Mouse (Mus musculus) neural tube, embryonic 13.5 days (tissue): ENCODE measurements at regions not wholly inside any gene's neighbourhood (a gene's known extent, or its start where the extent isn't known, plus 50 kb on each side); places are given as distances from the start of the nearest gene placed in this dataset.
"Not testable (repeated sequence)": the region's sequence is repeated elsewhere in the genome, so short reads cannot be mapped to it uniquely, and the experiment has no call there.

Experiments used
- ATAC-seq: fragments of 200-750 bp; cut with Nextera tagmentation; 2 replicates; pipeline ENCODE4 v1.8.0; 2017; ENCODE audit warnings: low read depth, mild to moderate bottlenecking, moderate TSS enrichment, moderate library complexity
- H3K27ac ChIP-seq: fragments of 300-500 bp; sonication (generic); replicated peaks from 2 replicates; pipeline ENCODE4 v1.5.1; 2015; ENCODE audit warnings: moderate library complexity, mild to moderate bottlenecking, inconsistent platforms
- H3K27me3 ChIP-seq: fragments of 300-500 bp; sonication (generic); 2 replicates; pipeline ENCODE4 v1.6.1; 2015; ENCODE audit warnings: mild to moderate bottlenecking, inconsistent platforms
- H3K36me3 ChIP-seq: fragments of 300-500 bp; sonication (generic); 2 replicates; pipeline ENCODE4 v1.6.1; 2015; ENCODE audit warnings: mild to moderate bottlenecking, inconsistent platforms
- H3K4me1 ChIP-seq: fragments of 300-500 bp; sonication (generic); replicated peaks from 2 replicates; pipeline ENCODE4 v1.6.1; 2015; ENCODE audit warnings: inconsistent platforms
- H3K4me2 ChIP-seq: fragments of 300-500 bp; sonication (generic); 2 replicates; pipeline ENCODE4 v1.6.1; 2015; ENCODE audit warnings: inconsistent platforms, mild to moderate bottlenecking, moderate library complexity
- H3K4me3 ChIP-seq: fragments of 300-500 bp; sonication (generic); 2 replicates; pipeline ENCODE4 v1.5.1; 2015; ENCODE audit warnings: mild to moderate bottlenecking, inconsistent platforms
- H3K9ac ChIP-seq: fragments of 300-500 bp; sonication (generic); 2 replicates; pipeline ENCODE4 v1.6.1; 2015; ENCODE audit warnings: moderate library complexity, mild to moderate bottlenecking, inconsistent platforms
- H3K9me3 ChIP-seq: fragments of 300-500 bp; sonication (generic); 2 replicates; pipeline ENCODE4 v1.6.1; 2016; ENCODE audit warnings: inconsistent platforms
- WGBS: fragments of 180-500 bp; shearing (Covaris S2); methylation state at CpG from one replicate; pipeline ENCODE4 v1.1.7; 2015; 5-methylcytosine and 5-hydroxymethylcytosine counted together

DNA sequence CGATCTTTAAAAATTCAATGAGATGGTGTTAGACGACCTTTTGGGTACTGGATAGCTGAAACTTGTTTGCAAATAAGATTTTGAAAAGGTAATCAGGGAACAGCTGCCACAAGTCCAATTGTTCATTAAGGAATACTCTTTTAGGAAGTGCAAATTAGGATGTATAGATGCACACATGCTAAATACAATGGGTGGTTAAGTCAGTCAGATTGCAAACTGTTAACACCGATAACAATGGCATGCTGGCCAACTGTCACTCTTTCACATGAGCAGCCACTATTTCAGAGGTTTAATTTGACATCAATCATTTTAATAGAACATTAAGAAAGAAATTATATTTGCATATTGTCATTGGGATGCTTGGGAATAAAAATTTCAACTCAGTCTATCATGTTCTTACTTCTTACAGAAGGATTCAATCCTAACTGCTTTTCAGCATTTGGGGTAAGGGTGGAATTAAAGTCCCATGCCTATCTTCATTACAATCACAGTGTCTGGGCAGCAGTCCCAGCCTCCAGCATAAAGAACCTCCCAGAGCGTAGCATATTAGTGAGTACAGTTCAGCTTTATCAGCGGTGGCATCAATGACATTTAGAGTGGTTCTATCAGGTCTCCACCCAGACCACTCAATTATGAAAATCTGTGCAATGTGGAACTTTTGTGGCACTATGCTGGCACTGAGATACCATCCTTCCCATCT lies 385.8 kb upstream of the Slc39a10 start:
- Histone ChIP-seq H3K36me3 (no peaks in the 10 kb centered on the region), H3K9me3 (no peaks in the 10 kb centered on the region), H3K4me3 (no peak overlapping the region), H3K27ac (peak overlapping the region; percentile 81), H3K27me3 (no peaks in the 10 kb centered on the region), H3K4me2 (no peak overlapping the region), H3K4me1 (peaks cover 13% of the 10 kb centered on the region; the same call in 1 of the 2 replicates), H3K9ac (no peak overlapping the region)
- peak; percentile 73 for ATAC-seq
- WGBS, result 50% methylated on average over 5 of the region's 5 CpGs

DNA sequence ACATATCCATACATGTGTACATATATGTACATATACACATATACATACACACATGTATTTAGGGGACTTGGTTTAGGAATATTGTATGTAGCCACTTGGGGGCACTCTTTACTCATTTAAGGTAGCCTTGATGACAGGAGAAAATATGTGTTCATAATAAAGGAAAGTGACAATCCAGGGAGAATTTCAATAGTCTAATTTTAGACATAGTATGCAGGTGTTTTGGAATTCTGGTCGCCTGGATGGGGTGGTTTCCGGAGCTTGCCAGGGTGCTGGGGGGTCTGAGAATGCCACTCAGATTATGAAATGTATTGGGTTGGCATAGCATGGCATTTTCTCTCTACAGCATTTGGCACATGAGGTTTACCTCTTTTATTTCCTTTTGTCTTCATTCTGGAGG lies 385.2 kb upstream of the Slc39a10 start:
- ATAC-seq, result peak; percentile 88
- no peaks in the 10 kb centered on the region for H3K36me3 ChIP-seq
- H3K4me2 ChIP-seq, result no peak overlapping the region
- H3K4me1 ChIP-seq, result peaks cover 13% of the 10 kb centered on the region; the same call in 1 of the 2 replicates
- no peak overlapping the region for H3K4me3 ChIP-seq
- H3K27ac ChIP-seq, result peak overlapping the region; percentile 81
- H3K9me3 ChIP-seq, result no peaks in the 10 kb centered on the region
- 7% methylated on average over 2 of the region's 2 CpGs for WGBS
- H3K9ac ChIP-seq, result no peak overlapping the region
- no peaks in the 10 kb centered on the region for H3K27me3 ChIP-seq

GRCm38 (mm10) chr1:47272131-47272530 lies 379.5 kb upstream of the Slc39a10 start:
- Histone ChIP-seq H3K36me3 (no peaks in the 10 kb centered on the region), H3K4me2 (no peak overlapping the region), H3K9me3 (no peaks in the 10 kb centered on the region), H3K27ac (peak overlapping the region; percentile 28; the same call in 1 of the 2 replicates), H3K27me3 (no peaks in the 10 kb centered on the region), H3K9ac (no peak overlapping the region), H3K4me3 (no peak overlapping the region), H3K4me1 (no peaks in the 10 kb centered on the region)
- ATAC-seq, result peak; percentile 83

- 63% methylated on average over 1 of the region's 1 CpGs for WGBS
- Histone ChIP-seq H3K4me3 (no peak overlapping the region), H3K4me1 (no peaks in the 10 kb centered on the region), H3K4me2 (no peak overlapping the region), H3K36me3 (no peaks in the 10 kb centered on the region), H3K27me3 (no peaks in the 10 kb centered on the region), H3K9me3 (no peaks in the 10 kb centered on the region), H3K9ac (no peak overlapping the region), H3K27ac (no peak overlapping the region)
- ATAC-seq, result no peak
These were observed 371.0 kb upstream of the Slc39a10 start for GRCm38 (mm10) chr1:47263611-47264010.

GRCm38 (mm10) chr1:47261505-47262130 lies 369.0 kb upstream of the Slc39a10 start:
- no peak overlapping the region for H3K4me2 ChIP-seq
- H3K27ac ChIP-seq, result no peak overlapping the region
- H3K4me3 ChIP-seq, result no peak overlapping the region
- no peaks in the 10 kb centered on the region for H3K4me1 ChIP-seq
- no peaks in the 10 kb centered on the region for H3K36me3 ChIP-seq
- no peaks in the 10 kb centered on the region for H3K9me3 ChIP-seq
- no peak overlapping the region for H3K9ac ChIP-seq
- no peak for ATAC-seq
- 85% methylated on average over 3 of the region's 3 CpGs for WGBS
- H3K27me3 ChIP-seq, result no peaks in the 10 kb centered on the region

GRCm38 (mm10) chr1:47250706-47251105 lies 358.1 kb upstream of the Slc39a10 start:
- not testable (repeated sequence) for H3K27me3 ChIP-seq, H3K36me3 ChIP-seq, H3K4me1 ChIP-seq, H3K4me2 ChIP-seq, H3K27ac ChIP-seq, ATAC-seq, H3K9me3 ChIP-seq, H3K9ac ChIP-seq, H3K4me3 ChIP-seq
- WGBS, result 90% methylated on average over 11 of the region's 13 CpGs

- Histone ChIP-seq H3K27ac (no peak overlapping the region), H3K36me3 (no peaks in the 10 kb centered on the region), H3K27me3 (no peaks in the 10 kb centered on the region), H3K4me3 (no peak overlapping the region), H3K4me2 (no peak overlapping the region), H3K9ac (no peak overlapping the region), H3K9me3 (no peaks in the 10 kb centered on the region), H3K4me1 (no peaks in the 10 kb centered on the region)
- 72% methylated on average over 2 of the region's 2 CpGs for WGBS
- ATAC-seq, result no peak
These were observed 324.4 kb upstream of the Slc39a10 start for GRCm38 (mm10) chr1:47217088-47217487.

DNA sequence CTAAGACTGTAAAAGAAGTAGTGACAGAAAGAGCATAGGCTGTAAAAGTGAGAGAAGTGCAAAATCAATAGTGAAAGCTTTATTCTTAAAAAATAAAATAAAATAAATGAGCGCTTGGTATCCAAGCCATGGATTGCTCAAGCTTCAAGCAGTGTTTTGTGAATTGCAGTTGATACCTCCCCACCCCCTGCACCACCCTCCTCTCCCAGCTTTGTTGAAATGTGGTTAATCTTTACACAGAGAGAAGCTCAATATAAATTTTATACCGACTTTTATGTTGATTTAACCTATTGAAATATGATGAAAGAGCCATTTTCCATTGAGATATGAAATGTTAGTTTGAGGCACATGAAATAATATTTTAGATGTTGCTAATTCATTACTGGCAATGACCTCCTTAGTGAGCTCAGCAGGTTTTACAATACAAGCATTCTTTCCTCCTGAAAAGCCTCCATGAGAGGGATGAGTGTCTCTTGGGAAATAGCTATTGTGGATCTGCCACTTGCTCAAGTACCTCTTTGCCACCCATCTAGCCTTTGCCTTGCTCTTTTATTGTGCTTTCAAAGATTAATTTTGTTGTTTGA lies 323.9 kb upstream of the Slc39a10 start:
- H3K36me3 ChIP-seq, result no peaks in the 10 kb centered on the region

GRCm38 (mm10) chr1:47213476-47213875 lies 320.8 kb upstream of the Slc39a10 start:
- Histone ChIP-seq H3K4me1 (no peaks in the 10 kb centered on the region), H3K27me3 (no peaks in the 10 kb centered on the region), H3K4me3 (no peak overlapping the region), H3K9ac (no peak overlapping the region), H3K9me3 (no peaks in the 10 kb centered on the region), H3K4me2 (no peak overlapping the region), H3K36me3 (no peaks in the 10 kb centered on the region), H3K27ac (no peak overlapping the region)
- no peak for ATAC-seq
- 89% methylated on average over 5 of the region's 5 CpGs for WGBS

More for the DNA sequence above, 323.9 kb upstream of the Slc39a10 start:
- WGBS, result 71% methylated on average over 2 of the region's 2 CpGs
- Histone ChIP-seq H3K4me3 (no peak overlapping the region), H3K27ac (no peak overlapping the region), H3K27me3 (no peaks in the 10 kb centered on the region), H3K9me3 (no peaks in the 10 kb centered on the region), H3K9ac (no peak overlapping the region), H3K4me1 (no peaks in the 10 kb centered on the region), H3K4me2 (no peak overlapping the region)
- ATAC-seq, result no peak

- no peak for ATAC-seq
- Histone ChIP-seq H3K9me3 (no peaks in the 10 kb centered on the region), H3K9ac (no peak overlapping the region), H3K27me3 (no peaks in the 10 kb centered on the region), H3K4me2 (no peak overlapping the region), H3K4me1 (no peaks in the 10 kb centered on the region), H3K36me3 (no peaks in the 10 kb centered on the region), H3K4me3 (no peak overlapping the region), H3K27ac (no peak overlapping the region)
- 90% methylated on average over 4 of the region's 4 CpGs for WGBS
These were observed 300.3 kb upstream of the Slc39a10 start for GRCm38 (mm10) chr1:47193001-47193400.

DNA sequence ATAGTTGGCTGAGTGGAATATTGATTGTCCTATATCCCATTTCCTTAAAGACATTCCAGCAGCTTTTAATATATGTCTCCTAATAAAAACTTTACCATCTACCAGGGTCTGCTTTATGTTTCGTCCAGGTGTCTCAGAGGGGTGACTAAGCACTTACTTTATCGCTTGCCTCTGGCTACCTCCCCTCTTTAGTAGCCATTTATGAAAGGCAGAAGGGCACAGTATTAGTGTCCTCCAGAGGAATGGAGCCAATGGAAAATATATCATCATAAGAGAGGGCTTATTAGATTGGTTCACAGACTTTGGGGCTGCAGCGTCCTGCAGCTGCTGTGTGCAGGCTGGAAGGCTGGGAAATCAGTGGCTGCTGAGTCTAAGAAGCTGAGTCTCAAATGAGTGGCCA lies 271.8 kb upstream of the Slc39a10 start:
- peak; percentile 92 for ATAC-seq
- 0 out of 2 replicates have a peak overlapping the region, but pooled peaks have one; percentile 39 for H3K27ac ChIP-seq

GRCm38 (mm10) chr1:47163808-47164410 lies 271.3 kb upstream of the Slc39a10 start:
- no peak overlapping the region for H3K4me3 ChIP-seq
- ATAC-seq, result peak; percentile 82
- H3K27me3 ChIP-seq, result no peaks in the 10 kb centered on the region
- peak overlapping the region; percentile 66 for H3K27ac ChIP-seq
- no peak overlapping the region for H3K9ac ChIP-seq
- H3K36me3 ChIP-seq, result no peaks in the 10 kb centered on the region
- peaks cover 5% of the 10 kb centered on the region for H3K4me1 ChIP-seq
- no peak overlapping the region for H3K4me2 ChIP-seq
- 0 out of 2 replicates have a peak, but pooled peaks cover 4% of the 10 kb centered on the region for H3K9me3 ChIP-seq
- 24% methylated on average over 1 of the region's 1 CpGs for WGBS

More for the DNA sequence above, 271.8 kb upstream of the Slc39a10 start:
- Histone ChIP-seq H3K4me1 (peaks cover 5% of the 10 kb centered on the region), H3K27me3 (no peaks in the 10 kb centered on the region), H3K9me3 (0 out of 2 replicates have a peak, but pooled peaks cover 4% of the 10 kb centered on the region), H3K4me2 (no peak overlapping the region), H3K9ac (no peak overlapping the region), H3K4me3 (no peak overlapping the region), H3K36me3 (no peaks in the 10 kb centered on the region)
- WGBS, result 49% methylated on average over 3 of the region's 3 CpGs
